ENCODE assay signal across 8 mouse cellular contexts in genomic region chr1:165035618-165036017, GRCm38 (mm10).
DNase-seq lines count a peak whose midpoint lies in the region; ATAC-seq lines count a peak whose summit lies in the region.

No protein-coding gene starts in this region.

- 90% methylated on average over 1 of the region's 1 CpGs for WGBS in heart, embryonic 10.5 days
- 85% methylated on average over 1 of the region's 1 CpGs for WGBS in intestine, embryonic 14.5 days

- peaks cover 27% of the 10 kb centered on the region for H3K4me1 ChIP-seq in heart, embryonic 10.5 days
- H3K4me1 ChIP-seq in intestine, embryonic 14.5 days (replicated peaks; ENCODE audit: control insufficient read depth, insufficient read depth, low read length): no peaks in the 10 kb centered on the region

- H3K9me3 ChIP-seq in heart, embryonic 10.5 days: no peaks in the 10 kb centered on the region
- H3K9me3 ChIP-seq in intestine, embryonic 14.5 days (ENCODE audit: control insufficient read depth, low read length): no peaks in the 10 kb centered on the region

- DNase-seq in heart, embryonic 10.5 days (ENCODE audit: low spot score): no peak
- DNase-seq in heart, postnatal 36 days: no peak
- peak; percentile 22 for DNase-seq in CD4-positive helper T cell, adult 2 months (ENCODE audit: low read depth, low spot score)
- peak; percentile 49 for DNase-seq in cerebellum, adult 11 months
- DNase-seq in intestine, embryonic 14.5 days (ENCODE audit: low spot score): peak; percentile 48
- peak; percentile 17 for DNase-seq in lung, postnatal 10 days
- no peak for DNase-seq in thymus, postnatal 25 days
- no peak for DNase-seq in spleen, postnatal 4 days (ENCODE audit: low spot score in 2 of 2)

- H3K27ac ChIP-seq in heart, embryonic 10.5 days: 0 out of 2 replicates have a peak overlapping the region, but pooled peaks have one; percentile 49
- no peak overlapping the region for H3K27ac ChIP-seq in intestine, embryonic 14.5 days (ENCODE audit: low read depth)

- 0 out of 2 replicates have a peak, but pooled peaks have one; percentile 32 for ATAC-seq in intestine, embryonic 14.5 days (replicated peaks; ENCODE audit: low FRiP score, low TSS enrichment, low read depth)

- no peaks in the 10 kb centered on the region for H3K36me3 ChIP-seq in heart, embryonic 10.5 days
- no peaks in the 10 kb centered on the region for H3K36me3 ChIP-seq in intestine, embryonic 14.5 days (ENCODE audit: control insufficient read depth, insufficient read depth, low read length)

- no peak overlapping the region for H3K9ac ChIP-seq in intestine, embryonic 14.5 days (ENCODE audit: low read length)

- H3K27me3 ChIP-seq in heart, embryonic 10.5 days (ENCODE audit: insufficient read depth, poor library complexity, severe bottlenecking): no peaks in the 10 kb centered on the region
- no peaks in the 10 kb centered on the region for H3K27me3 ChIP-seq in intestine, embryonic 14.5 days (replicated peaks; ENCODE audit: control insufficient read depth, insufficient read depth, low read length)

- intact Hi-C loops in heart, postnatal 36 days (cut with DNase I): no loop called here

- no peak overlapping the region for H3K4me2 ChIP-seq in intestine, embryonic 14.5 days (ENCODE audit: low read length)

- H3K4me3 ChIP-seq in heart, embryonic 10.5 days: no peak overlapping the region
- no peak overlapping the region for H3K4me3 ChIP-seq in intestine, embryonic 14.5 days (ENCODE audit: low read depth, low read length)

Comparison
In these comparisons a context has a peak if more than half of its experiments do, and no peak if none do; other contexts are left out.
1. DNase-seq: peak in CD4-positive helper T cell, adult 2 months (single experiment), cerebellum, adult 11 months (single experiment), intestine, embryonic 14.5 days (single experiment) and lung, postnatal 10 days (single experiment); none in heart, embryonic 10.5 days (single experiment), heart, postnatal 36 days (0 of 2), thymus, postnatal 25 days (single experiment) and spleen, postnatal 4 days (0 of 2).